Mouse (Mus musculus) heart, postnatal 0 days (tissue): ENCODE measurements around the gene Zer1.

Source experiments
- CTCF ChIP-seq: IDR thresholded peaks from 2 replicates; pipeline ENCODE4 v1.5.1; 2016; ENCODE audit warnings: antibody characterized with exemption, control low read depth, low read depth
- EP300 ChIP-seq: IDR thresholded peaks from 2 replicates; pipeline ENCODE4 v1.6.1; 2016; ENCODE audit warnings: antibody characterized with exemption, low read depth

DNA sequence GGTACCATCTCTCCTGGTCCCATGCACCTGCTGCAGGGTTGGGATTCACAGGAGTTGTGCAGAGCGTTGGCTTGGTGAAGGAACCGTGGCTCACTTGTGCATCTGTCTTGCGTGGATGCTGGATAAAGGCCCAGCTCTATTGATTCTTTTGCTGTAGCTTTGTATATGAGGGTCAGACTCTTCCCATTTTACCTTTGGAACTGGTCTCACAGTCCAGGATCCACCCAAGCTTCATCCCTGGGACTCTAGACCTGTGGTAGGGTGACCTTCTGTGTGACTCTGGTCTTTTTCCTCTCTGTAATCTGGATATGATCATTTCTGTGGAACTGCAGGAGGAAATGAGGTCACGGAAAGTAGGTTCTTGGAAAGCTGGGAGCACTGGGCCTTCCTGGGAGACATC, 20.1 kb upstream of the Zer1 start:
- TF ChIP-seq CTCF (no peak), EP300 (no peak)
